Mouse (Mus musculus) lung, embryonic 14.5 days (tissue): Measurements from ENCODE around the gene 4933400A11Rik. TPM values are rescaled to one million over a fixed set of nuclear protein-coding genes. Genes with fewer than 3 reads are reported as not detected.

Experiments
- ATAC-seq: fragments of 200-750 bp; cut with Nextera tagmentation; 2 replicates; pipeline ENCODE4 v1.8.0; 2017; ENCODE audit warnings: mild to moderate bottlenecking, moderate TSS enrichment, moderate library complexity; ENCODE audit not compliant: insufficient read depth
- DNase-seq: peaks from one replicate; pipeline ENCODE4 v3.0.0-alpha.2; 2015
- H3K27ac ChIP-seq: fragments of 300-500 bp; sonication (generic); 2 replicates; pipeline ENCODE4 v1.5.1; 2014; ENCODE audit warnings: low read depth, mild to moderate bottlenecking, moderate library complexity
- H3K27me3 ChIP-seq: fragments of 300-500 bp; sonication (generic); 2 replicates; pipeline ENCODE4 v1.6.1; 2014; ENCODE audit warnings: low read length, control low read depth; ENCODE audit not compliant: insufficient read depth
- H3K36me3 ChIP-seq: fragments of 300-500 bp; sonication (generic); 2 replicates; pipeline ENCODE4 v1.6.1; 2014; ENCODE audit warnings: control low read depth; ENCODE audit not compliant: insufficient read depth
- H3K4me1 ChIP-seq: fragments of 300-500 bp; sonication (generic); 2 replicates; pipeline ENCODE4 v1.6.1; 2014; ENCODE audit warnings: antibody characterized with exemption, control low read depth; ENCODE audit not compliant: insufficient read depth
- H3K4me2 ChIP-seq: fragments of 300-500 bp; sonication (generic); 2 replicates; pipeline ENCODE4 v1.6.1; 2014; ENCODE audit warnings: mild to moderate bottlenecking
- H3K4me3 ChIP-seq: fragments of 300-500 bp; sonication (generic); 2 replicates; pipeline ENCODE4 v1.5.1; 2014; ENCODE audit warnings: low read depth, low read length
- H3K9ac ChIP-seq: fragments of 300-500 bp; sonication (generic); 2 replicates; pipeline ENCODE4 v1.6.1; 2014
- H3K9me3 ChIP-seq: fragments of 300-500 bp; sonication (generic); 2 replicates; pipeline ENCODE4 v1.6.1; 2016; ENCODE audit warnings: low read depth, low read length, control low read depth
- CTCF ChIP-seq: IDR thresholded peaks from 2 replicates; pipeline ENCODE4 v1.5.1; 2016; ENCODE audit warnings: antibody characterized with exemption, low read depth
- WGBS: fragments of 180-500 bp; shearing (Covaris S2); extraction: QIAGEN DNeasy Blood & Tissue Kit; methylation state at CpG from one replicate; pipeline ENCODE4 v1.1.7; 2014; 5-methylcytosine and 5-hydroxymethylcytosine counted together
- polyA plus RNA-seq: library from polyadenylated mRNA; unstranded; fragments of >200 nt; fragmentation: Nextera tagmentation; extraction: Ambion mirVana; gene quantifications from 2 replicates; pipeline ENCODE4 v1.2.1, GENCODE M21; 2014

The 4933400A11Rik gene
- 0.17 TPM in 1 of 2 replicates, not detected in the other for polyA plus RNA-seq

DNA sequence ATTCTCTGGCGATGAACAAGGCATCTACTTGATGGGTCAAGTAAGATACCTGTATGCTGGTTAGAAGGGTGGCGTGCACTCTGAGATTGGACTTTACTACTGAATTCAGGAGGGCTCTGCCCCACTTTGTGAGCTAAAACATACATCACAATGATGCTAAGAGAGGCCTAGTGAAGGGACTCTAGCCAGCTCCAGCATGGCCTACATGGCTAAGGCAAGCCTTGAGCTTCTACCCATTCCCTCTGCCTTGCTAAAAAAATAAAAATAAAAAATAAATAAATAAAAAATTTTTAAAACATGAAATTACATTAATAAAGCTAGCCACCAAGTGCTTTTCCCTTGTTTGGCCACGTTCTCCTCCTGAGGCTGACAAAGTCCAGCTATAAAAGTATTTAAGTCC, at the start of gene 4933400A11Rik:
TSS of gene 4933400A11Rik (minus strand) at position 101 of the 400 bp plus-strand sequence.
- H3K4me3 ChIP-seq = no peak within 1 kb of the TSS
- WGBS = 83% methylated on average over 3 of the region's 3 CpGs
- H3K9me3 ChIP-seq = no peaks in the 10 kb centered on the region
- H3K36me3 ChIP-seq = no peaks in the 10 kb centered on the region
- H3K27ac ChIP-seq = no peak within 1 kb of the TSS
- TF ChIP-seq CTCF = no peak
- no peaks in the 10 kb centered on the region for H3K4me1 ChIP-seq
- no peak within 1 kb of the TSS for H3K9ac ChIP-seq
- H3K27me3 ChIP-seq = no peaks in the 10 kb centered on the region
- ATAC-seq (no peak), DNase-seq (no peak)
- H3K4me2 ChIP-seq = no peak within 1 kb of the TSS

DNA sequence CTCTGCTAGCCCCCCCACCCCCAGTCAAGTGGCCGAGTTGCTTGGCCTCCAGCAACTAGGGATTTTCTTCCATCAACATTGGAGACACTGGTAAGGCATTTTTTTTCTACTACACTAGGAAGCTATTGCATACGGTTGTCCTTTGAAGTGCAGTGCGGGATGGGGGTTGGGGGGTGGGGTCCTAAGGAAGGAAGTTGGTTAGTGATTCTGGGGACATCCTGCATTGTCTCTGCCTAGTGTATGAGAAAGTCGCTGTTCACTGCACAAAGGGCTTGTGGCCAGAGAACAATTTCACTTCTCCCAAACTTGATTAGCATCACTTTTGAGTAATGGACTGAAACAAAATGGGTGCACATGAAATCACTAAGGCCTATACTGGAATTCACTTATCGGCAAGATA, 48.7 kb upstream of the 4933400A11Rik start:
- ATAC-seq (peak; percentile 49; the same call in 1 of the 2 replicates), DNase-seq (no peak)
- Histone ChIP-seq H3K27ac (no peak overlapping the region), H3K27me3 (no peaks in the 10 kb centered on the region), H3K36me3 (no peaks in the 10 kb centered on the region), H3K4me3 (no peak overlapping the region), H3K4me1 (no peaks in the 10 kb centered on the region), H3K9me3 (no peaks in the 10 kb centered on the region), H3K4me2 (peak overlapping the region; percentile 10; the same call in 1 of the 2 replicates), H3K9ac (no peak overlapping the region)
- 34% methylated on average over 4 of the region's 5 CpGs for WGBS
- no peak for TF ChIP-seq CTCF

- Histone ChIP-seq H3K4me2 (peak overlapping the region; percentile 10; the same call in 1 of the 2 replicates), H3K9ac (no peak overlapping the region), H3K36me3 (no peaks in the 10 kb centered on the region), H3K4me1 (no peaks in the 10 kb centered on the region), H3K27me3 (no peaks in the 10 kb centered on the region), H3K27ac (no peak overlapping the region), H3K9me3 (no peaks in the 10 kb centered on the region), H3K4me3 (no peak overlapping the region)
- WGBS = 28% methylated on average over 7 of the region's 7 CpGs
- ATAC-seq (no peak), DNase-seq (no peak)
- no peak for TF ChIP-seq CTCF
Measured at GRCm38 (mm10) chrX:169827720-169828119, 48.3 kb upstream of the 4933400A11Rik start.

GRCm38 (mm10) chrX:169826947-169827346, 47.5 kb upstream of the 4933400A11Rik start:
- WGBS = 43% methylated on average over 10 of the region's 10 CpGs
- ATAC-seq (no peak), DNase-seq (peak; percentile 3)
- Histone ChIP-seq H3K9me3 (no peaks in the 10 kb centered on the region), H3K27me3 (no peaks in the 10 kb centered on the region), H3K4me1 (no peaks in the 10 kb centered on the region), H3K4me3 (no peak overlapping the region), H3K9ac (no peak overlapping the region), H3K27ac (no peak overlapping the region), H3K4me2 (no peak overlapping the region), H3K36me3 (no peaks in the 10 kb centered on the region)
- TF ChIP-seq CTCF = no peak

DNA sequence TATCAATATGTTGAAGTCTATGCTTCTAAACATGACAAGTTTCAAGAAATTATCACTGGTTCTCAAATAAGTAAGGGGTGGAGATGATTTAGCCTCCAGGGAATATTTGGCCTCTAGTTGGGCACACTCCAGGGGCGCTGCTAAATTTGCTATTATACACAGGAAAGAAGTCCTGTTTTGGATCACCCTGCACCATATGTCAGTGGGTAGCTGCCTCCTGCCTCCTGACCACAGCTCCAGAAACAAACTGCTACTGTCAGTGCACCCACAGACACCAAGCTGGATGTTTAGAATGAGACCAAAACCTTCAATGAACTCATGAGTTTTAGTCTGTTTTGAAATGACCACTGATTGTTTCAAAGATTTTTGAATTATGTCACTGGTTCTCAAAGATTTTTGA, 34.2 kb upstream of the 4933400A11Rik start:
- ATAC-seq = no peak
- no peak for TF ChIP-seq CTCF

DNA sequence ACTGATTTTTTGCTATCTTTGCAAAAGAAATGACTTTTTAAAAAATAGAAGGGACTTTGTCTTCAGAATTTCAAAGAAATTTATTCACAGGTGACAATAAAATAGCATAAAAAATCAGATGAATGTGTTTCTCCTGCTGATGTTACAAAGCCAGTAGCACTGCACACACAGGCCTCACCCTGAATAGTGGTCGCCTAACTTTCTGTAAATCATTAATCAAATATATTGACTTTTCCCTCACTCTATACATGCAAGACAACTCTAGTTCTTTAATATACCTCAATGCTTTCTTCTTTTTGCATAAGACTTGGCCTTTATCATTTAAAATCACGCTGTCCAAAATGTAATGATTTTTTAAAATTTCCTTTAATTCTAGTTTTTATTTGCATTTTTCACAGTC, 32.3 kb upstream of the 4933400A11Rik start:
- Histone ChIP-seq H3K4me3 (no peak overlapping the region), H3K9ac (no peak overlapping the region), H3K27me3 (no peaks in the 10 kb centered on the region), H3K9me3 (no peaks in the 10 kb centered on the region), H3K27ac (no peak overlapping the region), H3K36me3 (no peaks in the 10 kb centered on the region), H3K4me1 (no peaks in the 10 kb centered on the region), H3K4me2 (no peak overlapping the region)
- DNase-seq = no peak
- no peak for ATAC-seq
- WGBS = 68% methylated on average over 2 of the region's 2 CpGs
- TF ChIP-seq CTCF = no peak

More for the DNA sequence above, 34.2 kb upstream of the 4933400A11Rik start:
- H3K27me3 ChIP-seq = no peaks in the 10 kb centered on the region
- no peak overlapping the region for H3K27ac ChIP-seq
- H3K4me3 ChIP-seq = no peak overlapping the region
- DNase-seq = no peak
- 64% methylated on average over 1 of the region's 1 CpGs for WGBS
- no peak overlapping the region for H3K9ac ChIP-seq
- H3K4me2 ChIP-seq = no peak overlapping the region
- no peaks in the 10 kb centered on the region for H3K4me1 ChIP-seq
- H3K36me3 ChIP-seq = no peaks in the 10 kb centered on the region
- no peaks in the 10 kb centered on the region for H3K9me3 ChIP-seq

DNA sequence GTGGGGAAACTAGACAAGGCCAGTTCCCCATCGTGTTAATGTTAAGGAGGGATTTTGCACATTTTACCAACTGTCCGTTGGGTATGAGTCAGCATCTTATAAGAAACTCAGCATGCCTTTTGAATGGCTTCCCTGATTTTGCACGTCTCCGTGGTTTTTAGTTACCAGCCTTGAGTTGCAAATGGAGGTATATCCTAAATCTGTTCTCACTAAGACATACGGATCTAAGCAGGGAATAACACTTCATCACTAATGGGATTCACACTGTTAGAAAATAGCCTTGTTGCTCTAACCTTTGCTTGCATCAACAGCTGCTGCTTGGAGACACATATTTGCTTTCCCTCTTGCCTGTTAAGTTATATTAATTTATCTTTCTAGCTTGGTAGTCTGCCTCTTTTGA, 31.9 kb upstream of the 4933400A11Rik start:
- H3K4me3 ChIP-seq = no peak overlapping the region
- no peak for ATAC-seq
- H3K4me1 ChIP-seq = no peaks in the 10 kb centered on the region
- no peak overlapping the region for H3K27ac ChIP-seq
- 51% methylated on average over 5 of the region's 5 CpGs for WGBS
- no peak overlapping the region for H3K4me2 ChIP-seq
- H3K9ac ChIP-seq = no peak overlapping the region
- no peak for TF ChIP-seq CTCF
- H3K27me3 ChIP-seq = no peaks in the 10 kb centered on the region
- H3K36me3 ChIP-seq = no peaks in the 10 kb centered on the region
- no peak for DNase-seq
- no peaks in the 10 kb centered on the region for H3K9me3 ChIP-seq

- 84% methylated on average over 3 of the region's 3 CpGs for WGBS
- ATAC-seq (no peak), DNase-seq (peak; percentile 7)
Measured at GRCm38 (mm10) chrX:169807744-169808143, 28.3 kb upstream of the 4933400A11Rik start.

More at GRCm38 (mm10) chrX:169807744-169808143, 28.3 kb upstream of the 4933400A11Rik start:
- Histone ChIP-seq H3K27me3 (no peaks in the 10 kb centered on the region), H3K36me3 (no peaks in the 10 kb centered on the region), H3K9ac (no peak overlapping the region), H3K27ac (no peak overlapping the region), H3K4me1 (no peaks in the 10 kb centered on the region), H3K9me3 (no peaks in the 10 kb centered on the region), H3K4me2 (no peak overlapping the region), H3K4me3 (no peak overlapping the region)
- no peak for TF ChIP-seq CTCF
